Mouse (Mus musculus) cortical plate, adult 2 months (tissue): ENCODE results near the gene Fosl1. TPM values are rescaled to one million over a fixed set of nuclear protein-coding genes. Genes with fewer than 3 reads are reported as not detected.

Experiments used
- H3K27ac ChIP-seq: fragments of 200-500 bp; 2 replicates; pipeline ENCODE4 v1.5.1; 2012; ENCODE audit warnings: low read length, control low read depth, inconsistent platforms; ENCODE audit not compliant: insufficient read depth
- H3K4me1 ChIP-seq: fragments of 200-500 bp; 2 replicates; pipeline ENCODE4 v1.6.1; 2011; ENCODE audit warnings: low read length; ENCODE audit not compliant: control insufficient read depth, insufficient read depth
- H3K4me3 ChIP-seq: fragments of 200-500 bp; 2 replicates; pipeline ENCODE4 v1.5.1; 2011; ENCODE audit warnings: mild to moderate bottlenecking, low read length, control low read depth; ENCODE audit not compliant: insufficient read depth
- CTCF ChIP-seq: fragments of 200-500 bp; IDR thresholded peaks from 2 replicates; pipeline ENCODE4 v1.5.1; 2011; ENCODE audit warnings: mild to moderate bottlenecking, control low read depth, low read length; ENCODE audit not compliant: insufficient read depth; ENCODE audit errors: extremely low read depth
- POLR2A ChIP-seq: fragments of 200-500 bp; IDR thresholded peaks from 2 replicates; pipeline ENCODE4 v1.6.1; 2011; ENCODE audit warnings: mild to moderate bottlenecking, low read length, control low read depth; ENCODE audit not compliant: insufficient read depth; ENCODE audit errors: extremely low read depth
- polyA plus RNA-seq: library from polyadenylated mRNA; depleted of rRNA; stranded (reverse); fragments of >200 nt; gene quantifications from 2 replicates; pipeline ENCODE4 v1.2.3, GENCODE M21; 2012; rRNA removed

The Fosl1 gene
- polyA plus RNA-seq, 1 experiment, result 0.21 TPM

GRCm38 (mm10) chr19:5495353-5496051 is 48.2 kb downstream of the Fosl1 start:
- TF ChIP-seq CTCF (no peak), POLR2A (no peak)
- H3K4me1 ChIP-seq, result 0 out of 2 replicates have a peak, but pooled peaks cover 2% of the 10 kb centered on the region
- H3K27ac ChIP-seq, result no peak overlapping the region
- no peak overlapping the region for H3K4me3 ChIP-seq

GRCm38 (mm10) chr19:5496052-5496370 is 48.7 kb downstream of the Fosl1 start:
- no peak for TF ChIP-seq POLR2A
- no peak for TF ChIP-seq CTCF
- Histone ChIP-seq H3K4me3 (no peak overlapping the region), H3K27ac (no peak overlapping the region), H3K4me1 (0 out of 2 replicates have a peak, but pooled peaks cover 2% of the 10 kb centered on the region)

DNA sequence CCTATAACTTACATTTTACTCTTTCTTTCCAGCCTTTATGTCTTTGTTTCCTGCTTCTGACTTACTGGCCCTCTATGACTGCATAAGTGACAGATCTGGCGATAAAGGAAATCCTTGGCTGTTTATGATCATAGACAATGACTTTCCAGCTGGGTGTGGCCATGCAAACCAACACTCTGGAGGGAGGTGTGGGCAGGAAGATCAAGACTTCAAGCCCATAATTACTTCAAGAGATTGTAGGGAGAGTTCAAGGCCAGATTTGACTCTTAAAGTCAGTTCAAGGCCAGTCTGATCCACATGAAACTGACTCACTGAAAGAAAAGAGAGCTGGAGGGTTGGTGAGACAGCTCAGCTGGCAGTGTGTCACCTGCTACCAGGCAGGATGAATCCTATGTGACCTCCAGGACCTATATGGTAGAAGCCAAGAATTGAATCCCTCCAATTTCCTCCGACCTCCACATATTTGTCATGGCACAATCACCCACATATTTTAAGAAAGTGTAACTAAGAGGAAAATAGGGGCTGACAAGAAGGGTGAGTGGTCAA is 53.1 kb downstream of the Fosl1 start:
- no peak for TF ChIP-seq POLR2A
- no peak for TF ChIP-seq CTCF
- Histone ChIP-seq H3K4me3 (no peak overlapping the region), H3K4me1 (no peaks in the 10 kb centered on the region), H3K27ac (no peak overlapping the region)

DNA sequence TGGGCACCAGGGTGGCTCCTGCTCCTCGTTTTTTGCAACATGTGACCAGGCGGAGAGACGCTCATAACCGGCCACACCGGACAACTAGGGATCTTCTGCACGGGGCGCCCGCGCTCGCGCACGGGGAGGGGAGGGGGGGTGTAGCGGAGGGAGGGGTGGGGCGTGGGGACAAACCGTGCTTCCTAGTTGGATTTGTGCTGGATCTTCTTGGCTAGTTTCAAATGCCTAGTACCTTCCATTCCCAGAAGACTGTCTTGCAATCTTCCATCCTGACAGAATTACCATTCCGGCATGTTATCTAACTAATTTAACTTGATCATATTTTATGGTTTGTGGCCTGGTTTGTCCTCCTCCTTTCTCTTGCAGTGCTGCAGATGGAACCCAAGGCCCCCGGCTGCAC is 56.3 kb downstream of the Fosl1 start, which contains the start of gene 1700020D05Rik:
Gene 1700020D05Rik, minus strand, starts transcription at position 101 of the 400 bp plus-strand sequence.
- H3K27ac ChIP-seq, result no peak within 1 kb of the TSS
- no peak for TF ChIP-seq POLR2A
- TF ChIP-seq CTCF, result no peak
- no peaks in the 10 kb centered on the region for H3K4me1 ChIP-seq
- no peak within 1 kb of the TSS for H3K4me3 ChIP-seq

Other genes with a start within 250 kb of the Fosl1 start
- 47.0 and 47.8 TPM in 2 replicates for gene Pacs1, start 174.4 kb upstream of the Fosl1 start, polyA plus RNA-seq
- gene Sf3b2, start 152.1 kb upstream of the Fosl1 start, polyA plus RNA-seq, result 151 and 159 TPM in 2 replicates
- gene Gal3st3, start 149.2 kb upstream of the Fosl1 start, polyA plus RNA-seq, result 61.9 and 62.3 TPM in 2 replicates
- not detected in 2 replicates for gene Catsper1, start 111.8 kb upstream of the Fosl1 start, polyA plus RNA-seq
- 22.3 and 23.9 TPM in 2 replicates for gene Cst6, start 98.0 kb upstream of the Fosl1 start, polyA plus RNA-seq
- 26.8 and 27.0 TPM in 2 replicates for gene Eif1ad, start 80.8 kb upstream of the Fosl1 start, polyA plus RNA-seq
- gene Banf1, start 80.4 kb upstream of the Fosl1 start, polyA plus RNA-seq, result 92.0 and 104 TPM in 2 replicates
- 71.0 and 76.4 TPM in 2 replicates for gene Sart1, start 58.8 kb upstream of the Fosl1 start, polyA plus RNA-seq
- gene Tsga10ip, start 45.0 kb upstream of the Fosl1 start, polyA plus RNA-seq, result not detected in 2 replicates
- gene Drap1, start 22.6 kb upstream of the Fosl1 start, polyA plus RNA-seq, result 285 and 320 TPM in 2 replicates
- 99.8 and 101 TPM in 2 replicates for gene AI837181, start 22.4 kb upstream of the Fosl1 start, polyA plus RNA-seq
- gene Ccdc85b, start 10.3 kb downstream of the Fosl1 start, polyA plus RNA-seq, result 23.8 and 24.5 TPM in 2 replicates
- gene Fibp, start 13.1 kb downstream of the Fosl1 start, polyA plus RNA-seq, result 129 and 131 TPM in 2 replicates
- 0.27 and 0.53 TPM in 2 replicates for gene Ctsw, start 21.0 kb downstream of the Fosl1 start, polyA plus RNA-seq
- 24.5 and 27.1 TPM in 2 replicates for gene Efemp2, start 26.4 kb downstream of the Fosl1 start, polyA plus RNA-seq
- 38.6 and 39.5 TPM in 2 replicates for gene Mus81, start 40.9 kb downstream of the Fosl1 start, polyA plus RNA-seq
- gene Cfl1, start 42.9 kb downstream of the Fosl1 start, polyA plus RNA-seq, result 1,356 and 1,455 TPM in 2 replicates
- 4.7 and 5.7 TPM in 2 replicates for gene 1700020D05Rik, start 56.2 kb downstream of the Fosl1 start, polyA plus RNA-seq
- 150 and 162 TPM in 2 replicates for gene Snx32, start 63.0 kb downstream of the Fosl1 start, polyA plus RNA-seq
- 0.02 and 0.04 TPM in 2 replicates for gene Ovol1, start 113.1 kb downstream of the Fosl1 start, polyA plus RNA-seq
- gene Ap5b1, start 120.5 kb downstream of the Fosl1 start, polyA plus RNA-seq, result 3.2 and 3.3 TPM in 2 replicates
- 50.2 and 61.3 TPM in 2 replicates for gene Rnaseh2c, start 154.3 kb downstream of the Fosl1 start, polyA plus RNA-seq
- 111 and 115 TPM in 2 replicates for gene Kat5, start 162.7 kb downstream of the Fosl1 start, polyA plus RNA-seq
- 30.9 and 32.5 TPM in 2 replicates for gene Rela, start 189.9 kb downstream of the Fosl1 start, polyA plus RNA-seq
- 16.9 and 17.7 TPM in 2 replicates for gene Sipa1, start 216.2 kb downstream of the Fosl1 start, polyA plus RNA-seq
- 21.1 and 23.1 TPM in 2 replicates for gene Map3k11, start 241.2 kb downstream of the Fosl1 start, polyA plus RNA-seq
- gene Pcnx3, start 241.4 kb downstream of the Fosl1 start, polyA plus RNA-seq, result 59.9 and 60.8 TPM in 2 replicates